Mouse (Mus musculus): ENCODE results near the gene Pfkm.
A peak's percentile ranks its signal among the peaks of the same experiment; 100 is the strongest.

- no peak for TF ChIP-seq CTCF (IDR thresholded peaks at IDR 0.05; ENCODE audit: low read depth)
- TF ChIP-seq EP300 (IDR thresholded peaks at IDR 0.05; ENCODE audit: low read depth), result peak; percentile 82
Observed at GRCm38 (mm10) chr15:98092372-98093120, at the start of gene Pfkm.

Measured in liver, postnatal 0 days (tissue).